Mouse (Mus musculus): ENCODE data around the gene Dcdc2b.
A peak's percentile ranks its signal among the peaks of the same experiment; 100 is the strongest.

The Dcdc2b gene

GRCm38 (mm10) chr4:129614093-129614492 lies at the start of gene Dcdc2b:
Gene Dcdc2b (minus strand): TSS chr4:129614257.
- no peak for DNase-seq (ENCODE audit: low read depth in 1 of 2, low spot score in 2 of 2)

- DNase-seq (ENCODE audit: low read depth in 1 of 2, low spot score in 2 of 2), result no peak
These were observed 48.3 kb upstream of the Dcdc2b start for GRCm38 (mm10) chr4:129662255-129662813.

- no peak for DNase-seq (ENCODE audit: low read depth in 1 of 2, low spot score in 2 of 2)
These were observed 47.5 kb upstream of the Dcdc2b start for GRCm38 (mm10) chr4:129661584-129661983.

DNA sequence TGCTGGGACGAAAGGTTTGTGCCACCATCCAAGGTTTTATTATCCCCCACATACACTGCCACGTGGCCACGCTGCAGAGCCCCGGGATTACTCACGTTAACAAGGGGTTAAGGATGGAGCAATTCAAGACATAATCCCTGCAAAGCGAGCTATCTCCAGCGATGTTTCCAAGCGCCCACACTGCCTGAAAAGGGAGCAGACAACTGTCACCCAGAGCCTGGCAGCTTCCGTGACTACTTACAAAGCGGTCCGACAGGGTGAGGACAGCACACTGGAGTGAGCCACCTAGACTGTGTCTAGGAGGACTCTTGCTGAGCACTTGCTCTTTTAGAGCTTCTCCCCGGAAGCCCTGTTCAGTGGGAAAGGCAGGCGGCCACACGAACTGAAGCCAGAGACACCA lies 40.7 kb upstream of the Dcdc2b start:
- no peak for DNase-seq (ENCODE audit: low read depth in 1 of 2, low spot score in 2 of 2)

DNA sequence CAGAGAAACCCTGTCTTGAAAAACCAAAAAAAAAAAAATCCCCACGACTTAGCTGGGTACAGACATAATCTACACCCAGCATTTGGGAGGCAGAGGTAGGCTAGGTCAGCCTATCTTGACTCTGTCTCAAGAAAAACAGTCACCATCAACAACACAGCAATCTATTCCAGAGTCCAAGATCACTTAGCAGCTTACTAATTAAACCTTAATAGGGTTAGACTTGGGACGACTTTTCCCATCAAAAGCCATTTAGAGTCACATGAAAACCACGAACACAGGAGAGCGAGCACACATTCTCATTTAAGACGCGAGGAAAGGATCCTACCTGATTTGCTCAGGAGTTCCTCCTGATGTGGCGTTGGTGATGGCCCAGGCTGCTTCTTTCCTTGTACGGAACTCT lies 36.3 kb upstream of the Dcdc2b start:
- no peak for DNase-seq (ENCODE audit: low read depth in 1 of 2, low spot score in 2 of 2)

DNA sequence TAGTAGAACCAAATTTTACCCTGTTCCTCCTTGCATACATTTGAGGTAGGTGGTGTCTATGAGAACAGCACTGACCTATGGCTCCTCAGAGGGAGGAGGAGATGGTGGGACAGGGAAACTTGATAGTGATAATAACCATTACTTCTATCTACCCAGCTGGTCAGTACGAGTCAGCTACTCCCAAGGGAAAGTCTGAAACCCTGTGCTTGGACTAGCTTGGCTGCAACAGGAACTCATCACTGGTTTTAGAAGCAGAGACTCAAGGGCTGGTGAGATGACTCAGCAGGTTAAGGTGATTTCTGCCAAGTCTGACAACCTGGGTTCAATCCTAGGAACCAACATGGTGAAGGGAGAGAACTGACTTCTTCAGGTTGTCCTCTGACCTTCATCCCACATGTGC lies 34.6 kb upstream of the Dcdc2b start:
- DNase-seq (ENCODE audit: low read depth in 1 of 2, low spot score in 2 of 2), result no peak

DNA sequence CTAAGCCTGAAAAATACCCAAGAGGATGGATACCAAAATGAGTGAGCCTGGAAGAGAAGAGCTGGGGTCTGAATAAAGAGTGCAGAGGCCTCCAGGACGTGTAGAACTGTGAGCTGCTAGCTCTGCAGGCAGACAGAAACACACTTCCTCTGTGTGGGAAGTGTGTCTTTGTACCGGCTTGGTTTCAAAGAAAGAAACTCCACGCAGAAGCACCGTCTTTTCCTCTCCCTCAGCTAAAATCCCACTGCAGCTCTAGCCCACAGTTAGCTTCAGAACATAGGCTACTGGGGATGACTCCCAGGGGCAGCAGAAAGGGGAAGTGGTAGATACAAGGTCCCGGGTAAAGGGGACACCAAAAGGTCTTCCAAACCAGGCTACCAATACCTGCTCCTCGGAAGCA lies 31.1 kb upstream of the Dcdc2b start:
- no peak for DNase-seq (ENCODE audit: low read depth in 1 of 2, low spot score in 2 of 2)

GRCm38 (mm10) chr4:129641756-129642155 lies 27.7 kb upstream of the Dcdc2b start:
- no peak for DNase-seq (ENCODE audit: low read depth in 1 of 2, low spot score in 2 of 2)

GRCm38 (mm10) chr4:129640638-129641467 lies 26.8 kb upstream of the Dcdc2b start, which contains the start of gene Txlna:
Gene Txlna (minus strand): TSS chr4:129641065.
- peak; percentile 88 to 90 for DNase-seq (ENCODE audit: low read depth in 1 of 2, low spot score in 2 of 2)

GRCm38 (mm10) chr4:129640101-129640637 lies 26.1 kb upstream of the Dcdc2b start:
- DNase-seq (ENCODE audit: low read depth in 1 of 2, low spot score in 2 of 2), result no peak

DNA sequence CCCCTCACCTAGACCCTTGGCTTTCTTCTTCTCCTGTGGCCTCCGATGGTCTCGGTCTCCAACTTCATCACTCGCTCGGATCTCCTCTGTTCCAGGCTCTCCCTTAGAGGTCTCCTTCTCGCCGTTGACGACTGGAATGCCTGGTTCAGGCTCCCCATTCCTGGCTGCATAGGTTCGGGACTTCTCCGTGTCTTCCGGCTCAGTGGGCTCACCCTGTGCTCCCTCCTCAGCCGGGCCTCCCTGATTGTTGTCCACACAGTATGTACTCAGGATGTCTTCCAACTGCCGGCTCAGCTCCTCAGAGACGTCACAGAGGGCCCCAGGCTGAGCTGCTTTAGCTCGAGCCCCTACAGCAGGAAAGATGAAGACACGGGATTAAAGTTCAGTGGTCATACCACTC lies 25.2 kb upstream of the Dcdc2b start:
- DNase-seq (ENCODE audit: low read depth in 1 of 2, low spot score in 2 of 2), result no peak

GRCm38 (mm10) chr4:129633852-129634251 lies 19.8 kb upstream of the Dcdc2b start:
- DNase-seq (ENCODE audit: low read depth in 1 of 2, low spot score in 2 of 2), result no peak

- no peak for DNase-seq (ENCODE audit: low read depth in 1 of 2, low spot score in 2 of 2)
These were observed 17.8 kb upstream of the Dcdc2b start for GRCm38 (mm10) chr4:129631867-129632266.

DNA sequence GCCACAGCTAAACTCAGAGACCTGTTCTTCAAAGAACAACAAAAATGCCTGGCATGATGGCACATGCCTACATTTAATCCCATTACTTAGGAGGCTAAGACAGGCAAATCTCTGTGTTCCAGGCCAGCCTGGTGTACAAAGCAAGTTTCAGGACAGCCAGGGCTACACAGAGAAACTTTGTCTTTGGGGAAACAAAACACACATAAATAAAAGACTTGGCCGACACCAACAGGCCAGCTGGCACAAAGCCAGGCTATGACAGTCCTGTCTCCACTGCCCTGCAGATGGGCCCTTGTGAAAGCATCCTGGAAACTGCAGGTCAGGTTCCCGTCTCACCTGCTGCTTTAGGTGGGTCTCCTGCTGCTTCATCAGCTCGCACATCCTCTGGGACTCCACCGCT lies 16.9 kb upstream of the Dcdc2b start:
- no peak for DNase-seq (ENCODE audit: low read depth in 1 of 2, low spot score in 2 of 2)

DNA sequence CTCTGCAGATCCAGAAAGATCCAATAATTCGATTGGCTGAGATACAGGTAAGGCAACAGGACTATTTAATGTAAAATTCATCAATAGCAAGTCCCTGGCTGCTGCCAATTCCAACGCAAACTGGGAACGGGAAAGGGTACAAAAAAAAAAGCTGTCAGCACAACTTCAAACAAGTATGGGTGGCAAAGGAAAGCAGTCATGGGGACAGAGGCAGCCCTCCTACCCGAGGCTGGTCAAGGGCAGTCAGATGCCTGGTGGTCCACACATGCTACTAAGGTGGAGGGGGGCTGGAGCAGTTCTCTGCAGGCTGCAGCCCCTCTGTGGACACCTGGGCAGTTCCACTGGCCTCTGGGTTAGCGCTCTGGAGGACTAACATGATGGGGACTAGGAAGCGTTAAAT lies 12.0 kb upstream of the Dcdc2b start:
- no peak for DNase-seq (ENCODE audit: low read depth in 1 of 2, low spot score in 2 of 2)

- DNase-seq (ENCODE audit: low read depth in 1 of 2, low spot score in 2 of 2), result no peak
These were observed 11.4 kb upstream of the Dcdc2b start for GRCm38 (mm10) chr4:129625496-129625895.

GRCm38 (mm10) chr4:129625029-129625370 lies 10.9 kb upstream of the Dcdc2b start:
- DNase-seq (ENCODE audit: low read depth in 1 of 2, low spot score in 2 of 2), result peak; percentile 53 to 69

GRCm38 (mm10) chr4:129624281-129625028 lies 10.4 kb upstream of the Dcdc2b start:
- peak; percentile 68 to 74 for DNase-seq (ENCODE audit: low read depth in 1 of 2, low spot score in 2 of 2)

DNA sequence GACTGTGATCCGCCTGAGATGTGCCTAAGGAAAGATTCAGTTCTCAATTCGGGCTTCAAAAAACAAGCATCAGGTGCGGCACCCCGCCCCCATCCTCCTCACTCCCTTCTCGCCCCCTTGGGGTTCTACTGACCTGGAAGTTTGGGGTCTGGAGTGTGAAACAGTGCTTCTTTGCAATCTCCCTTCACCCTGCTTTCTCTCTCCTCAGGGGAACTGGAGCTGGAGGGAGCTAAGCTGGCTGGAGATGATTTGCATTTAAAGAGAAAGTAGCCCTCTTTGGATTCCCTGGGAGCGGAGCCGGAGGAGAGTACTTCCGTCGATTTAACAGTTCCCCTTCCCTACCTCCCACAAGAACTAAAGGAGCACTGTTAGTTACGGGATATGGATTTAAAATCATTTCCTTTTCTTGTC lies 9.6 kb upstream of the Dcdc2b start, which contains the start of gene Ccdc28b:
Gene Ccdc28b (minus strand): TSS at position 267 of the 411 bp plus-strand sequence.
- peak in 1 of 2 experiments; percentile 12 for DNase-seq (ENCODE audit: low read depth in 1 of 2, low spot score in 2 of 2)

GRCm38 (mm10) chr4:129622803-129623535 lies 8.9 kb upstream of the Dcdc2b start:
- DNase-seq (ENCODE audit: low read depth in 1 of 2, low spot score in 2 of 2), result no peak
